Mouse (Mus musculus): ENCODE measurements at regions not wholly inside any gene's neighbourhood (a gene's known extent, or its start where the extent isn't known, plus 50 kb on each side); places are given as distances from the start of the nearest gene placed in this dataset.

- no peak for TF ChIP-seq CTCF (IDR thresholded peaks at IDR 0.05; ENCODE audit: insufficient read depth, low read length)
- no peak for TF ChIP-seq POLR2A (IDR thresholded peaks at IDR 0.05; ENCODE audit: borderline replicate concordance, extremely low read depth, low read depth, low read length)
Observed at GRCm38 (mm10) chr4:66520796-66521195, 116.4 kb upstream of the Astn2 start.
